Mouse (Mus musculus): ENCODE data around the gene Trip6. TPM values are rescaled to one million over a fixed set of nuclear protein-coding genes. Genes with fewer than 3 reads are reported as not detected.

Trip6 gene
- polyA plus RNA-seq, 1 experiment from 2014 or later: 93.4 TPM

DNA sequence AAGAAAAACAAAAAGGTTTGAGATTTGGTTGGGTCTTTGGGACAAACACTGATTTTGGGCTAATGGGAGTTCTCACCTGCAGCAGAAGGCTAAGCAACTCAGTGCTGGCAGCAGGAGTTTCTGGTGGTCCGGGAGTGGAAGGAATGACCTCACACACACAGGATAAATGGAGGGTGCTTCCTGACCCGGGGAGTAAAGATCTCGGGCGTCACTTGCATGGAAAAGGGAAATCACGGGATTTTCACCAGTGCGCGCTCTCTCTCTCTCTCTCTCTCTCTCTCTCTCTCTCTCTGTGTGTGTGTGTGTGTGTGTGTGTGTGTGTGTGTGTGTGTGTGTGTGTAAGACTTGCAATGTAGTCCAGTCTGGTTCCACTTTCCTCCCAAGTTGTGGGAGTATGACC, 33.7 kb upstream of the Trip6 start:
- H3K4me3 ChIP-seq: no peak overlapping the region
- H3K27ac ChIP-seq: peak overlapping the region; percentile 97
- H3K9ac ChIP-seq: no peak overlapping the region
- peak overlapping the region; percentile 93; the same call in 1 of the 2 replicates for H3K4me2 ChIP-seq (replicated peaks)
- H3K36me3 ChIP-seq: no peaks in the 10 kb centered on the region
- peaks cover 34% of the 10 kb centered on the region for H3K4me1 ChIP-seq
- 15% methylated on average over 7 of the region's 7 CpGs for WGBS
- no peaks in the 10 kb centered on the region for H3K9me3 ChIP-seq
- no peak for ATAC-seq (ENCODE audit: insufficient number of reproducible peaks, insufficient read depth, low FRiP score, low TSS enrichment)
- H3K27me3 ChIP-seq: no peaks in the 10 kb centered on the region

- no peak for ATAC-seq (ENCODE audit: insufficient number of reproducible peaks, insufficient read depth, low FRiP score, low TSS enrichment)
- Histone ChIP-seq H3K27ac (no peak overlapping the region), H3K4me1 (peaks cover 26% of the 10 kb centered on the region), H3K9ac (no peak overlapping the region), H3K4me3 (no peak overlapping the region), H3K9me3 (no peaks in the 10 kb centered on the region), H3K36me3 (no peaks in the 10 kb centered on the region), H3K27me3 (no peaks in the 10 kb centered on the region), H3K4me2 (replicated peaks) (no peak overlapping the region)
- WGBS: 84% methylated on average over 4 of the region's 4 CpGs
Measured at GRCm38 (mm10) chr5:137346983-137347382, 32.8 kb upstream of the Trip6 start.

DNA sequence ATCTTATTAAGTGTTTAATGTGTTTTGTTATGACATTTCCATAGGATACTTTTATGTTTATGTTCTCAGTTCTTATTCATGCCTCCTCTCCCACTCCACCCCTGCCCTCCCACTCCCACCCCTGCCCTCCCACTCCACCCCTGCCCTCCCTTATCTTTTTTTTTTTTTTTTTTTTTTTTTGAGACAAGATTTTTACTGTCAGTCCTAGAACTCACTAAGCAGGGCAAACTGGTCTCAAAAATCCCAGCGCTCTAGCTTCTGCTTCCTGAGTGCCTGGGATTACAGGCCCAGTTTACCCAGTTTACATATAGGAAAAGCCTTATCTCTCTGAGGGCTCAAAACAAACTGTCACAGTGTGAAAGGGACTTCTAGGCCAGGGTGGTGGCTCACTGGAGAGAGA, 32.2 kb upstream of the Trip6 start:
- Histone ChIP-seq H3K27ac (no peak overlapping the region), H3K4me1 (peaks cover 25% of the 10 kb centered on the region), H3K36me3 (no peaks in the 10 kb centered on the region), H3K9me3 (no peaks in the 10 kb centered on the region), H3K4me2 (replicated peaks) (no peak overlapping the region), H3K4me3 (no peak overlapping the region), H3K9ac (no peak overlapping the region), H3K27me3 (no peaks in the 10 kb centered on the region)
- 79% methylated on average over 1 of the region's 1 CpGs for WGBS
- ATAC-seq (ENCODE audit: insufficient number of reproducible peaks, insufficient read depth, low FRiP score, low TSS enrichment): no peak

DNA sequence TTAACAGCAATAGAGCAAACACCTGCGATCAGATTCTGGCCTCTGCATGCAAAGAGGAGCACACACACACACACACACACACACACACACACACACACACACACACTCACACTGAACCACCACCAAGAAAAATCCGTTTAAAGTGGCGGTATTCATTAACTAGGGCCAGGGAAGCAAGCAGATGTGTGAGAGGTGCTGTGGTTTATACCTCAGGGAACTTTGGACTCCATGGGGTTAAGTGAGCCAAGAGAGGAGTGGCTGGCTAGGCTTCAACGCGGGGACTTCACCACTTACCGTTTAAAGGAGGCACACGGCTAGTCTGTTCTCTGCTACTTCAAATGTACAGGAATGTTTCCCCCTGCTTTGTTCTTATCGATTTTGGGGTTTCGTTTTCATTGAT, 31.6 kb upstream of the Trip6 start:
- Histone ChIP-seq H3K9me3 (no peaks in the 10 kb centered on the region), H3K9ac (no peak overlapping the region)

GRCm38 (mm10) chr5:137343869-137344268, 29.7 kb upstream of the Trip6 start:
- H3K4me1 ChIP-seq: peaks cover 31% of the 10 kb centered on the region
- ATAC-seq (ENCODE audit: insufficient number of reproducible peaks, insufficient read depth, low FRiP score, low TSS enrichment): no peak
- H3K4me2 ChIP-seq (replicated peaks): no peak overlapping the region
- H3K27ac ChIP-seq: no peak overlapping the region
- no peaks in the 10 kb centered on the region for H3K36me3 ChIP-seq
- H3K9ac ChIP-seq: no peak overlapping the region
- H3K4me3 ChIP-seq: no peak overlapping the region
- no peaks in the 10 kb centered on the region for H3K27me3 ChIP-seq
- H3K9me3 ChIP-seq: no peaks in the 10 kb centered on the region

More for the DNA sequence above, 31.6 kb upstream of the Trip6 start:
- 23% methylated on average over 9 of the region's 9 CpGs for WGBS
- H3K4me2 ChIP-seq (replicated peaks): no peak overlapping the region
- H3K4me1 ChIP-seq: peaks cover 25% of the 10 kb centered on the region
- H3K27ac ChIP-seq: no peak overlapping the region
- ATAC-seq (ENCODE audit: insufficient number of reproducible peaks, insufficient read depth, low FRiP score, low TSS enrichment): no peak
- H3K36me3 ChIP-seq: no peaks in the 10 kb centered on the region
- no peak overlapping the region for H3K4me3 ChIP-seq
- H3K27me3 ChIP-seq: no peaks in the 10 kb centered on the region

DNA sequence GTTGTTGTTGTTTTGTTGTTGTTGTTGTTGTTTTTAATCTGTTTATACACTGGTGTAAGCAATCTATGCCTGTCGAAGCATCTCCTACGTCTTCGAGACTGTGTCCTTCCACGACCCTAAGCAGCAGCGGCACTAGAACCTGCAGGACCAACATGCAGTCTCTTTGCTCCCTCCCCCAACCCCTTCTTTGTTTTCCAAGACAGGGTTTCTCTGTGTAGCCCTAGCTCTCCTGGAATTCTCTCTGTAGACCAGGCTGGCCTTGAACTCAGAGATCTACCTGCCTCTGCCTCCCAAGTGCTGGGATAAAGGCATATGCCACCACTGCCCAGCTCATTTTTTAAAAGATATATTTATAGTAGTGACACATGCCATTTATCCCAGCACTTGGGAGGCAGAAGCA, 29.2 kb upstream of the Trip6 start:
- 94% methylated on average over 5 of the region's 5 CpGs for WGBS
- H3K36me3 ChIP-seq: no peaks in the 10 kb centered on the region
- peaks cover 26% of the 10 kb centered on the region for H3K4me1 ChIP-seq
- H3K27ac ChIP-seq: no peak overlapping the region
- no peak for ATAC-seq (ENCODE audit: insufficient number of reproducible peaks, insufficient read depth, low FRiP score, low TSS enrichment)
- no peak overlapping the region for H3K4me2 ChIP-seq (replicated peaks)
- H3K4me3 ChIP-seq: no peak overlapping the region
- no peaks in the 10 kb centered on the region for H3K27me3 ChIP-seq
- H3K9me3 ChIP-seq: no peaks in the 10 kb centered on the region
- H3K9ac ChIP-seq: no peak overlapping the region

DNA sequence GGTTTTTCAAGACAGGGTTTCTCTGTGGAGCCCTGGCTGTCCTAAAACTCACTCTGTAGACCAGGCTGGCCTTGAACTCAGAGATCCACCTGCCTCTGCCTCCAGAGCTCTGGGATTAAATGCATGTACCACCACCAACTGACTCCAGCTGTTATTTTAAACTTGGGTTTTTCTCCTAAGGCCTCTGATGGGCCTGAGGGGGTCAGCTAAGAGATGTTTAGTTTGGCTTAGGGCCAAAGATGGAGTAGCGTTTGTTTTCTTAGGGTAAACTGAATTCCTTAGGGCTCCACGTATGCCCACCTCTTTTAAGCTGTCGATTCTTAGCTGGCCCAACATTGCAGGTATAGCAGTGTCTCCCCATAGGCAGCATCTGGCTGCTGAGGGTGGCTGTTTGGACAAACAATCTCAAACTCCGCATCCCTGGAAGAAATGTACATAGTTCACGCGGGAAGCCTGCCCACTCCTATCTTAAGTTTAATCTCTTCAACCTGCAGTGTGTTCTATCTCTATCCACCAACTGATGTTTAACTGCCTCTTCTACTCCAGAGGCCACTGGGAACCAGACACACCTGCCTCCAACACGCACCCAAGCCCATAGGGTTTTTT, 28.3 kb upstream of the Trip6 start:
- H3K27me3 ChIP-seq: no peaks in the 10 kb centered on the region
- ATAC-seq (ENCODE audit: insufficient number of reproducible peaks, insufficient read depth, low FRiP score, low TSS enrichment): no peak
- no peak overlapping the region for H3K27ac ChIP-seq
- 79% methylated on average over 7 of the region's 7 CpGs for WGBS
- H3K4me3 ChIP-seq: no peak overlapping the region
- H3K36me3 ChIP-seq: no peaks in the 10 kb centered on the region
- no peak overlapping the region for H3K4me2 ChIP-seq (replicated peaks)
- H3K4me1 ChIP-seq: peaks cover 22% of the 10 kb centered on the region
- no peaks in the 10 kb centered on the region for H3K9me3 ChIP-seq
- no peak overlapping the region for H3K9ac ChIP-seq

DNA sequence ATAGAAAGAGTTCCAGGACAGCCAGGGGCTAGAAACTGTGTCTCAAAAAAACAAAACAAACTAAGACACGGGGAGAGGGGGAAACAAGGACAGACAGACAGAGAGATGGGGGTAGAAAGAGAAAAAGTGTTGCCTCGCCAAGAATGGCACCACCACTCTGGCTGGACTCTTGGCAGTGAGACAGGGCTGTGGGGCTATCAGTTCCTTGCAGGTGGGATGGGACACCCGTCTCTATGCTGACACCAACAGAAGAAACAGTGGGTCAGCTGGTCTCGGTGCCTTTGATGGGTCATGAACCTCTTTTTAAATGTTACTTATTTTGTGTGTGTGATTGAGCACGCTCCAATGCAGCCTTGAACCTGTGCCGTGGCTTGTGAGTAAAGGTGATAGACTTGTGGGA, 26.0 kb upstream of the Trip6 start:
- WGBS: 79% methylated on average over 6 of the region's 6 CpGs
- Histone ChIP-seq H3K9me3 (no peaks in the 10 kb centered on the region), H3K4me2 (replicated peaks) (no peak overlapping the region; the same call in 1 of the 2 replicates), H3K36me3 (no peaks in the 10 kb centered on the region), H3K9ac (no peak overlapping the region), H3K4me3 (no peak overlapping the region), H3K4me1 (peaks cover 14% of the 10 kb centered on the region), H3K27ac (no peak overlapping the region), H3K27me3 (no peaks in the 10 kb centered on the region)
- no peak for ATAC-seq (ENCODE audit: insufficient number of reproducible peaks, insufficient read depth, low FRiP score, low TSS enrichment)

GRCm38 (mm10) chr5:137339290-137339979, 25.2 kb upstream of the Trip6 start:
- no peak for ATAC-seq (ENCODE audit: insufficient number of reproducible peaks, insufficient read depth, low FRiP score, low TSS enrichment)
- Histone ChIP-seq H3K9ac (peak overlapping the region; percentile 61), H3K4me2 (replicated peaks) (peak overlapping the region; percentile 81), H3K36me3 (no peaks in the 10 kb centered on the region), H3K27me3 (no peaks in the 10 kb centered on the region), H3K27ac (peak overlapping the region; percentile 81), H3K4me1 (peaks cover 14% of the 10 kb centered on the region), H3K4me3 (peak overlapping the region; percentile 38), H3K9me3 (no peaks in the 10 kb centered on the region)
- WGBS: 12% methylated on average over 22 of the region's 22 CpGs

GRCm38 (mm10) chr5:137338663-137339289, 24.6 kb upstream of the Trip6 start:
- H3K27ac ChIP-seq: peak overlapping the region; percentile 81
- 0 out of 2 replicates have a peak, but pooled peaks have one; percentile 24 for ATAC-seq (ENCODE audit: insufficient number of reproducible peaks, insufficient read depth, low FRiP score, low TSS enrichment)
- H3K4me2 ChIP-seq (replicated peaks): peak overlapping the region; percentile 81
- peaks cover 14% of the 10 kb centered on the region for H3K4me1 ChIP-seq
- peak overlapping the region; percentile 61 for H3K9ac ChIP-seq
- H3K27me3 ChIP-seq: no peaks in the 10 kb centered on the region
- WGBS: 1% methylated on average over 11 of the region's 11 CpGs
- no peaks in the 10 kb centered on the region for H3K36me3 ChIP-seq
- H3K9me3 ChIP-seq: no peaks in the 10 kb centered on the region
- peak overlapping the region; percentile 38 for H3K4me3 ChIP-seq

DNA sequence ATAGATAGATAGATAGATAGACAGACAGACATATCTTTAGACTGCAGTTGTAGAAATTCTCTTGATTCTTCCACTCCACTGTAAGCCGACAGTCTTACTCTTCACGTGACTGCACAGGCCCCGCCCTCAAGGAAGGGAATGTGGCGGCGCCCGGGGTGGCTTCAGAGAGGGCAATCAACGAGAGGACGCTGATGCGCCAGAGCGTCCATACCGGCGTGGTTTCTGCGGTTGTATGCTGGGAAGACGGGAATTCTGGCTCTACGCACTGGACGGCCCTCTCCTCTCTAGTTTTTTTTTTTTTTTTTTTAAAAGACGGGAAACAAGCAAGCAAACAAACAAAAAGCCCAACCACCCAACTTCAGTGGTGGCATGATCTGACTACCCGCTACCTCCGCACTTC, 24.1 kb upstream of the Trip6 start:
- Histone ChIP-seq H3K9me3 (no peaks in the 10 kb centered on the region), H3K4me1 (peaks cover 14% of the 10 kb centered on the region), H3K36me3 (no peaks in the 10 kb centered on the region), H3K4me2 (replicated peaks) (peak overlapping the region; percentile 81), H3K27me3 (no peaks in the 10 kb centered on the region), H3K9ac (peak overlapping the region; percentile 61), H3K27ac (peak overlapping the region; percentile 80; the same call in 1 of the 2 replicates), H3K4me3 (peak overlapping the region; percentile 38)
- ATAC-seq (ENCODE audit: insufficient number of reproducible peaks, insufficient read depth, low FRiP score, low TSS enrichment): peak; percentile 86
- WGBS: under 1% methylated on average over 19 of the region's 19 CpGs

- ATAC-seq (ENCODE audit: insufficient number of reproducible peaks, insufficient read depth, low FRiP score, low TSS enrichment): no peak
- Histone ChIP-seq H3K27ac (no peak overlapping the region), H3K36me3 (no peaks in the 10 kb centered on the region), H3K27me3 (no peaks in the 10 kb centered on the region), H3K9me3 (no peaks in the 10 kb centered on the region), H3K4me2 (replicated peaks) (no peak overlapping the region), H3K4me3 (no peak overlapping the region), H3K9ac (no peak overlapping the region), H3K4me1 (peaks cover 22% of the 10 kb centered on the region)
- 26% methylated on average over 8 of the region's 8 CpGs for WGBS
Measured at GRCm38 (mm10) chr5:137337190-137337589, 23.0 kb upstream of the Trip6 start.

Measured in embryonic facial prominence, embryonic 12.5 days (tissue).